Mouse (Mus musculus): ENCODE measurements at regions not wholly inside any gene's neighbourhood (a gene's known extent, or its start where the extent isn't known, plus 50 kb on each side); places are given as distances from the start of the nearest gene placed in this dataset.

- TF ChIP-seq EP300 (IDR thresholded peaks at IDR 0.05; ENCODE audit: low read depth) = no peak
- TF ChIP-seq CTCF (IDR thresholded peaks at IDR 0.05; ENCODE audit: low read depth) = no peak
These were observed 135.0 kb upstream of the Synpr start for GRCm38 (mm10) chr14:13149617-13150016.
